Mouse (Mus musculus): ENCODE results near the gene Ltb4r2.

The Ltb4r2 gene

DNA sequence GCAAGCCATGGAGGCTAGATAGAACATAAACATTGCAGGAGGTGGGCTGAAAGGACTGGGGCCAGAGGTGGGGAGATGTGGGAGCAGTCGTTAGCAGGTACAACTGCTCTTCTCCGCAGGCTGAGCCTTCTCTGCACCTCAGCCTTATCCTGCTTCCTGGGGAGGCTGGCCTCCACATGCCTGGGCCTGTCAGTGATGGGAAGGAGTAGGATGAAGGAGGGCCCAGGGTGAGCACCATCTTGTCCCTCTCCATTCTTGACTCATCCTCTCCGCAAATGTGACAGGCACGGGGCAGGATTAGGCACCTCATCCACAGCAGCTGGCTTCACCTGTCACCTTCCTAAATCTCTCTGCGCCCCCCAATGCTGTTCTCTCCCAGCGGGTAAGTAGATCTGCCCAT lies at the start of gene Ltb4r2:
TSS of gene Ltb4r2 (plus strand) at position 266 of the 400 bp plus-strand sequence.
- DNase-seq (ENCODE audit: low read depth in 2 of 2, low spot score in 2 of 2), result no peak

DNA sequence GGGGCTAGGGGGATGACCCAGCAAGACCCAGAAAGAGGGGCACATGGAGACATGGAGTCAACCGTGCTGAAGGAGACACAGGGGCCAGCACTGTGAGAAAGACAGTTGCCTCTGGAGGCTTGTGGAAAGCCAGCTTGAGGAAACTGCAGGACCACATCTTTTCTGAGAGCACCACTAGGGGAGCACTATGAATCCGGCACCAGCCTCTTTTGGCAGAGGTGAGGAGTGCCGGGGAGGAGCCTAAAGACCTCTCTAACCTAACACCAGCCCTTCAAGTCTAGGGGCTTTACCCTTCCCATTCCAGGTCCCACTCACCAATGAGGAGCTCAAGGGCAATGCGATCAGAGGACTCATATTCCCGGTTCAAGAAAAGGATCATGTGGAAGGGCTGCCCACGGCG lies 49.4 kb upstream of the Ltb4r2 start:
- no peak for DNase-seq (ENCODE audit: low read depth in 2 of 2, low spot score in 2 of 2)

DNA sequence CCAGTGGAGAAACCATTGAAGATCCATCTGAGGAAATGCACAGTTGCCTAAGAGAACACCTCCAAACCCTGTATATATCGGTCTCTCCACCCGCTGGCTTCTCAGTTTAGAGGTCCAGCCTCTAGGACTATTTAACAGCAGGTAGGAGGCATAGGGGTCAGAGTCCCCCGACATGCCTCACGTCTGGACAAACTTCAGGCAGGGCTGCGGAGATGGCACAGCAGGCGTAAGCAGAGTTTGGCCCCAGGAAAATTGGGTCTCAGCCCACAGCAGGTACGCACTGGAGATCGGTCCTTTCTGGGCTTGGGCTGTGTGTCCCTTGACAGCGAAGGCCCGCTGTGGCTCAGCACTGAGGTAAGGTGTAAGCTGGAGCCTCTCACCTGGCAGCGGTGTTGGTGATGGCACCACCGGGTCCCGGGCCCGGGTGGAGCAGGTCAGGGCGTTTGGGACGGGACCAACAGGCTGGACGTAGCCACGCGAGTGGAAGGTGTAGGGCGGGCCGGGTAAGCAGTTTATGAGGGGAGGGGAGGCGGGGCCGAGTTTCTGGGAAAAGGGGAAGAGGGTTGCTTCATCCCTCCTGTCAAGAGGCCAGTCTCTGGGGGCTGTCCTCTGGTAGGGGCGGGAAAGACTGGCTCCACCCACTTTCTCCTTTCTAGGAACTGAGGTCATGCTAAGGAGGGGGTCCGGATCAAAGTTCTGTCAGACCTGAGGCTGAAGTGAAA lies 48.1 kb upstream of the Ltb4r2 start:
- no peak for DNase-seq (ENCODE audit: low read depth in 2 of 2, low spot score in 2 of 2)

DNA sequence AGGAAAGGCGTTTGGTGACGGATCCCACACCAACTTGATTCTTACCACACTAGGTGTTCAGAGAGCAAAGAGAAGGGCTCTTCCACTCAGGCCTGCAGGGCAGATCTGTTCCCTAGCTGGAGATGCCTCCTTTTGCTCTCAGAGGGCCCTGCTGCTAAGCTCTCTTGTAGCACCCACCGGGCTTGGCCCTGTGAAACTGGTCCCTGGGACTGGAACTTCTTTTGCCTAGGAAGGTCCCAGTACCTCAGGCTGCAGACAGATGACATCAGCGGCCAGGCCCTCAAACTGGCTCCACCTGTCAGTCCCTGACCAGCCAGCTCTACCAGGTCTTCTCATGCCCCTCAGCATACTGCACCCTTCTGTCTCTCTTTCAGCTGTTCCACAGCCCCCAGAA lies 47.5 kb upstream of the Ltb4r2 start, which contains the start of gene Tgm1:
TSS of gene Tgm1 (minus strand) at position 198 of the 394 bp plus-strand sequence.
- DNase-seq (ENCODE audit: low read depth in 2 of 2, low spot score in 2 of 2), result no peak

DNA sequence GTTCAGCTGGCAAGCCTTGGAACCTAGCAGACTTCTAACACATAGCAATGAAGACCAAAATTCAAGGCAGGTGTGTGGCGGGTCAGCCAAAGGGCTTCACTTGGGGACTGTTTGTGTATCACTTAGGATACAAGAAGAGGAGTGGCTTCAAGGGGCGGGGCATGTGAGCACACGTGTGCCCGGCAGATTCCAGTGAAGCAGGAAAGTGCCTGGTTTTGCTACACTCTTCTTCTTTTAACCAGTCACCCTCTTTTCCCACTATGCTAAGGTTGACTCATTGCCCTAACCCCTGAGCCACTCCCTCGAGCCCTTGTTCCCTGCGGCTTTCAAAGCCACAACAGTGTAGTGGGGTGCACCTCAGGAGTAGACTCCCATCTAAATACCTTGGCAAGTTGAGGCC lies 46.3 kb upstream of the Ltb4r2 start:
- no peak for DNase-seq (ENCODE audit: low read depth in 2 of 2, low spot score in 2 of 2)

DNA sequence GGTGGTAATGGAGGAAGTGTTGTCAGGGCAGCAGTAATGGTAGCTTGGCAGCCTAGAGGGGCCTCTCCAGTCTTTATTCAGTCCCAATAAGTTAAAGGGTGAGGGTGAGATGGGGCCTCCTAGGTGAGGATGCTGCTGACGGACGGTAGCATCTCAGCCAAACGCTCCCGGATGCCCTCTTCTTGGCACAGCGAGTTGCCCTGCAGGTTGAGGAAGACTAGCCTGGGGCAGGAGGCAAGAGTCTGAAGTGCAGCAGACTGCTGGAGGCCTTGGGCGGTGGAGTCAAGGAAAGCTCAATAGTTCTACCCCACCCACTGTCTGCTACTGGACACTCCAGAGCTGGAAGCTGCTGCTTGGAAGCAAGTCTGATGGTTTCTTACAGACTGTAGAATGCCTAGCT lies 45.0 kb upstream of the Ltb4r2 start:
- DNase-seq (ENCODE audit: low read depth in 2 of 2, low spot score in 2 of 2), result no peak

DNA sequence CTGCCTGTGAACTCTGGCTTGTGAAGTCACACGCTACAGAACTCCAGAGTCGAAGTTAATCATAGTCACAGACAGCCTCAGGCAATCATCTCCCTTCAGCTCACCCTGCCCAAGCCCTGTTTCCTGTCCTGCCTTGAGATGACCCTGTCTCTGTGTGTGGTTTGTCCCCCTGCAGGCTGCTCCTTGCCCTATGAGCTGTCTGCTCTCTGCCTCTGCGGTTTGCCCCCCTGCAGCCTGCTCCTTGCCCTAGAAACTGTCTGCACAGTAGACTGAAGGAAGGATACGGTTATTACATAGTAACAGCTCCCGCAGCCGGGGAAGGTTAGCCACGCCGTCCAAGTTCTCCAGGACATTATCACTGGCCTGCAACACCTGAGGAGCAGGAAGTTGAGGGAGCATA lies 44.3 kb upstream of the Ltb4r2 start:
- DNase-seq (ENCODE audit: low read depth in 2 of 2, low spot score in 2 of 2), result no peak

DNA sequence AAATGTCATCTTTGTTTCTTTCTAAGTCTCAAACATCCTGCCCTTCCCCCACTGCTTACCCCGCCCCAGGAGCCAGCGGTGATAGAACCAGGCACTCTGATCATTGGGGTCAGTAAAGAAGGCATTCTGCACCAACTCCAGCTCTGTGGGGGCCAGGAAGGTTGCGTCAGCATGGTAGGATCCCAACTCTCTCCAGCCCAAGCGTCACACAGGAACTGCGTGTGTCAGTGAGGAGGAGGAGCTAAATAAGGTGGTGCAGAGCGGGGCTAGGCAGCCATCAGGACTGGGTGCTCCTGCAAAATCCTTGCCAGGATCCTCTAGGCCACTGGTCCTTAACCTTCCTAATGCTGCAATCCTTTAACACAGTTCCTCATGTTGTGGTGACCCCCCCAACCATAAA lies 41.5 kb upstream of the Ltb4r2 start:
- DNase-seq (ENCODE audit: low read depth in 2 of 2, low spot score in 2 of 2), result no peak

DNA sequence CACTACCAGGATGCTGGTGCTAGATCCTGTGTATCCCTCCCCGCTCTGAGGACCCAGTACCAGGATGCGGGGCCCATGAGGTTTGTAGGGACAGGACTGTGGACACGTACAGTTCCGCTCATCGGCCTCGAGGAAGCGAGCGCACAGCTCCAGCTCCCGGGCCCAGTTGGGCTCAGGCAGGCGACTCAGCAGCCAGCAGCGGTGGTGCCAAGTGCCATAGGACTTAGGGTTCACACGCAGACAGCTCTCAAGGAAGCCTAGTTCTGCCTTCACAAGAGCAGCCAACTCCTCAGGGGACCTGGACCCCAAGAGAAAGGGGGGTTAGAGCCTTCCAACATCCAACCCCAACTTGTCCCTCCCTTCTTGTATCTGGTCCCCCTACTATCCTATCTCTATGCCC lies 40.6 kb upstream of the Ltb4r2 start:
- DNase-seq (ENCODE audit: low read depth in 2 of 2, low spot score in 2 of 2), result no peak

DNA sequence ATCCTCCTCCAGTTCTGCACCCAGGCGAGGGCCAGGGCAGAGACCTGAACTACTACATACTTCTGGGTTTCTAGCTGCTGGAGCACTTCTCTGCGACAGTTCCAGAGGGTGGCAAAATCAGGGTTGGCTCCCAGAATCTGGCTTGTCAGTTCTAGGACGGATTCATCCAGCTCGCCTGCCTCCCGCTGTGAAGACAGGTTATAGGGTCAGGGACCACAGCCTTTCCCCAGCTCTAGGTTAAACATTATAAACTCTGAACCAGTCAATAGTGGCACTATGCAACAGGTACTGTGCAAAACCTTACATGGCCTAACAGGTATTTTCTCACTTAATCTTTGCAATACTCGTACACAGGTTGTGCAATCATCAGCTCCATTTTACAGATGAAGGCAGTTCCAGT lies 40.2 kb upstream of the Ltb4r2 start:
- no peak for DNase-seq (ENCODE audit: low read depth in 2 of 2, low spot score in 2 of 2)

DNA sequence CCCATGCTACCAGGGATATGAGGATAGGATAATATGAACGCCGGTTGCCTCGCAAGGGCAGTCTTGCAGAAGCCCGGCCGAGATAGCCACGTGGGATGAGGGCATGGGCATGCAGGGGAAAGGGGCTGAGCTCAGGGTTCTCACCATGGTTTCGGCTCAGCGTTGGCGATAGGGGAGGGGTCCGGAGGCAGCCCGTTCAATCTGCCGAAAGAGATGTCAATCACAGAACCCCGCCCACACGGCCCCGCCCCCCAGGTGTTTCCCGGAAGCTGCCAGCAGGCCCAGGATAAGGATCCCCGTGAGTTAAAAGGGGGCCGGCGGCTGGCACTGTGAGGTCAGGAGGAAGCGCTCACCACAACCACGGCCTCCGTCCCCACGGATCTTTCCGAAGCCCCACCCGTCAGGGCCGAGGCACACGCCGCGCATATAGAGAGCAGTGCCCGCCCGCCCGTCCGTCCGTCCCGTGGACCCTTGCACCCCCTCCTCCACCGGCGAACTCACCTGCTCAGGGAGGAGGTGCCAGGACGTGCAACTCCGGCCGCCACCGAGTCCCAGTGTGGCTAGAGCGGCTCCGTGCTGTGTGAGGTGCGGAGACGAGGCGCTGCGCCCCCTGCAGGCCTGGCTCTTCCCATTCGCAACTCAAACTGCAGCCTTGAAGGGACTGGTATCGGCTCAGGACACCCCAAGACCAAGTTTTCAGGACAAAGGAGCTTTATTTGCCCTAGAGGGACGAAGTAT lies 39.4 kb upstream of the Ltb4r2 start, which contains the start of gene Rabggta:
TSS of gene Rabggta (minus strand) at position 564 of the 738 bp plus-strand sequence.
- peak; percentile 90 to 93 for DNase-seq (ENCODE audit: low read depth in 2 of 2, low spot score in 2 of 2)

DNA sequence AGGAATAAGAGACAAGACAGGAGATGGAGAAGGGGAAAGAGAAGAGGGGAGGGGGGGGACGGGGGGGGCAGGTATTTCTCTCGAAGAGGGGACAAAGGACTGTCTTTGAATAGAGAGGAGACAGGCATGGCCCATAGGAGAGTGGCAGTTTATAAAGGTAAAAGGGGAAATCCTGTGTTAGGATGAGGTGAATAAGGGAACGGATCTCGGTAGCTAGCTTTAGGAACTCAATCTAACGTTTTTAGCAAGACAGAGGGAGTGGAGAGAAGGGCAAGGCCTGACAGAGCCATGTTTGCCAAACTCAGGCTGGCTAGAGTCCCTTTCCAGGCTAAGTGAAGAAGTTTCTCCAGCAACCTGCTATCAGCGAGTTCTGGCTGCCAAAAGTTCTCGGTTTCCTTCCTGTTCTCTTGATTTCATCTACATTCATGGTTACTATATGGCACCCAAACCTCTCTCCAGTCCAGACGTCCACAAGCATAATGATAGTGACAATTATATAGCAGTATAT lies 38.7 kb upstream of the Ltb4r2 start:
- no peak for DNase-seq (ENCODE audit: low read depth in 2 of 2, low spot score in 2 of 2)

DNA sequence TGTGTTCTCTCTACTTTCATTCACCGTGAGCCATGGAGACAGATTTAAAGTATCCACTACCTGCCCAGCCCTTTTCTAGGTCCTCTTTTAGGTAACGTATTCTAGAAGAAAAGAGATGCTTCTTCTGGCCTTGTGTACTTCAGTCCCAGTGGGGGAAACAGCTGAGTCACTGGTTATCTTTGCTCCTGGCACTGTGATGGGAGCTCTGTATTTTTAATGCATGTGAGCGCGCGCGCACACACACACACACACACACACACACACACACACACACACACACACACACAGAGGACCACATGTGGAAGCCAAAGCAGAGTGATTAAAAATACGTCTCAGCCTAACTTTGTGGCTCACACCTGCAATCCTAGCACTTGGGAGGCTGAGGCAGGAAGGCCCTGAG lies 37.8 kb upstream of the Ltb4r2 start:
- DNase-seq (ENCODE audit: low read depth in 2 of 2, low spot score in 2 of 2), result no peak

DNA sequence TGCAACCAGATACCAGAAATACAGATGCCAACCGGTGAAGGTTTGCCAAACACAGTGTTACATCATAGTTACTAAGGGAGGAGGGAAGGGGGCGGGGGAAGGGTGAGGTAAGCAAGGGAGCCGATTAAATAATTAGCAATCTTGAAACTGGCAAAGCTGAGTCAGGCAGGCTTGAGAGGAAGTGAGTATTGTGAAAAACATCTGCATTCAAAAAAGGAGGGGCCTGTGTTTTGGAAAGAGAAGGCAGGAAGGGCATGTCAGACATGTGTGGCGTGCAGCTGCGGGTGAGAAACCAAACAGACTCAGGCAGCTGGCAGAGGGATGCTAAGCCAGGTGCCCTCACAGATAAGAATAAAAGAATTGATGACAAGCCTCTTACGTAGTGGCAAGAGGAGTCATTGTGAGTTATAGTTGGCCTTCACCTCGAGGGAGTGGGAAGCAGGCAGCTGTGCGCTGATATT lies 36.8 kb upstream of the Ltb4r2 start:
- DNase-seq (ENCODE audit: low read depth in 2 of 2, low spot score in 2 of 2), result peak; percentile 74 to 79

DNA sequence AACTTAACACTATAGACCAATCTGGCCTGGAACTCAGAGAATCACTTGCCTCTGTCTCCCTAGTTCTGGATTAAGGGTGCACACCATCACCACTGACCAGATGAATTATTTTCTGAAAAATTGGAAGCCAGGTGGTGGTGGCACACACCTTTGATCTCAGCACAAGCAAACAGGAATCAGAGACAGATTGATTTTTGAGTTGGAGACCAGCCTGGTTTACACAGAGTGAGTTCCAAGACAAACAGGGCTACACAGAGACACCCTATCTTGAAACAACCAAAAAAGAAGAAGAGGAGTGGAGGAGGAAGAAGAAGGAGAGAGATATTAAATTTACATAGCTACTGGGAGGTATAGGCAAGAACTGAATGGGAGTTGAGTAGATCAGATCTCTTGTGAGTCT lies 35.0 kb upstream of the Ltb4r2 start:
- DNase-seq (ENCODE audit: low read depth in 2 of 2, low spot score in 2 of 2), result no peak

DNA sequence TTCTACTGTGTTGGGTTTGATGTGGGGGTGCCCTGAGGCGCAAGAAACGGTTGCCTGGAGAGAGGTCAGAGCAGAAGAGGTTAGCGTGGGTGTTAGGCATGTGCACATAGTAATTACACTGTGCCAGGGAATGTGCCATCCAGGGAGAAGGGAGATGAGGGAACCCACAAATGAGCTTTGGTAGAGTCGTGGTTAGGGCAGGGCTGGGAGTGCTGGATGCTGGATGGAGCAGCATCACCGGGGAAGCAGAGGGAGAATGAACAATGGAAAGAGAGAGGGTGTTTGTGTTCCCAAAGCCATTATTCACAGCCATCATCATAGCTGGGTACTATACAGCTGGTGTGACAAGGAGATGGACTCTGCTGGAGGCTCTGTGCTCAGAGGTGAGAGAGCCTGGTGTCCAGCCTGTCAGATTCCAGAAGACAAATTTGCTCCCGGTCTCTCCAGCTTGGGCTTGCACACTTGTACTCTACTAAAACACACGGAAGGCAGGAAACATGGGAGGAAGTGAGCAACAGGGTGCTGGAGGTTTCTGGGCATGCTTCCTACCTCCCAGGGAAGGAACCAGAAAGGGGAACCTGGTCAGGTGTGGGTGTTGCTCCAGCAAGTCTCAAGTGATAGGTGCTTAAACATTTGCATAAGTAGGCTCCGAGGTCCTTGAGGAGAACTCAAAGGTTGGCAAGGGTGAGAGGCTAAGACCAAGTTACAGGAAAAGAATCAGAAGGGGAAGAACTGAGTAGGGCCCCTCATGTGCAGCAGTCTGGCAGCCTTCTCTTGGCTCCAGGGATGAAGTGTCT lies 33.1 kb upstream of the Ltb4r2 start:
- DNase-seq (ENCODE audit: low read depth in 2 of 2, low spot score in 2 of 2), result no peak

DNA sequence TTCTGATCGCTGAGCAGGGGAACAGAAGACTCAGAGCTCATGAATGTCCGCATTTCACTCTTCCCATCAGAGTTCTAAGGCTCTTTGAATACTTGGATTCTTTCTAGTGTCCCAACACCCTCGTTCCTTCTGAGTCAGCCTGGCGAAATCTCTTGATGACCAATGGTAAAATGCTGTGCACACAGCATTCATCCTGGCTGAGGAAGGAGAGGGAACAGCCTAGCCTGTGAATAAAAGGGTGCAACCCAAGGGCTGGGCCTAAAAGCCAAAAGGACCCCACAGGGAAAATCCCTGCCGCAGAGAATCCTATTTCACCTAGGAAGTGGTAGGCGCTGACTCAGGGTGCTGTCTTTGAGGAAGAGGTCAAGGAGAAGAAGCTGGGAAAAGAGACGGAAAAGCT lies 31.1 kb upstream of the Ltb4r2 start:
- no peak for DNase-seq (ENCODE audit: low read depth in 2 of 2, low spot score in 2 of 2)

DNA sequence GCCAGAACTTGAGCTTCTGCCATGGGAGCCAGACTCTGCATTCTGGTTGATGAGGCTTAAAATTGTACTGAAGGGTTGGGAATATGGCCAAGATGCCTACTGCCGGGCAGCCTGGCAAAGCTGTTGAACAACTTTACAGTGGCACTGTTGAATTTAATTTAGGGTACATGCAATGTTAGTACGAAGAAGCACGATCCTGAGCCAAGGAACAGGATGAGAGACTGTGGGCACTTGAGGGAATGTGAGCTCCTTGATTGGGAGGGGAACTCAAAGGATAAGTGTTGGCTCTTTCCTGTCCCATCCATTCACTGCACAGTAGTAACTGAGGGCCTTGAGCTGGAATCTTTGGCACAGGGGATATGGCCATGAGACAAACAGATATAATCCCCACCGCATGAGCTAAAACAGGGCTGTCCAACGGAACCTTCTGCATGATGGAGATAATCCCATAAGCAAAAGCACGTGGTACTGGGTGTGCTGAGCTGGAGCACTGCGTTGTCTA lies 30.6 kb upstream of the Ltb4r2 start:
- DNase-seq (ENCODE audit: low read depth in 2 of 2, low spot score in 2 of 2), result no peak

DNA sequence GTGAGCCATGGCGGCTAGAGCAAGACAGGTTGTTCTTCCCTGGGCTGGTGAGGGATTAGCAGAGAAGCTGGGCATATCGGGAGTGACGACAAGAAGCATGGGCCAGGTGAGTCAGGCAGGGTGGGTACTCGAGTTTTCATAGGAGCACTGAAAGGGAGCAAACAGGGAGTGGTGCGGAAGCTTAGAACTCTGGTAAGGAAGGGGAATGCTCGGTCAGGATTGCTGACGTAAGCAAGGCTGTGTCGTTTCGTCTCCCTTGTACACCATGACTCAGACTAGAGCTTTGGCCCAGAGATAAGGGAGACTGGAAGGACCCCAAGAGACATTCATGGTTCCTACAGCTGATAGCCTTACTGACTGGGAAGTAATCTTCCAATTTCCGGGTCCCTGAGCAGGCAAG lies 27.3 kb upstream of the Ltb4r2 start:
- no peak for DNase-seq (ENCODE audit: low read depth in 2 of 2, low spot score in 2 of 2)

DNA sequence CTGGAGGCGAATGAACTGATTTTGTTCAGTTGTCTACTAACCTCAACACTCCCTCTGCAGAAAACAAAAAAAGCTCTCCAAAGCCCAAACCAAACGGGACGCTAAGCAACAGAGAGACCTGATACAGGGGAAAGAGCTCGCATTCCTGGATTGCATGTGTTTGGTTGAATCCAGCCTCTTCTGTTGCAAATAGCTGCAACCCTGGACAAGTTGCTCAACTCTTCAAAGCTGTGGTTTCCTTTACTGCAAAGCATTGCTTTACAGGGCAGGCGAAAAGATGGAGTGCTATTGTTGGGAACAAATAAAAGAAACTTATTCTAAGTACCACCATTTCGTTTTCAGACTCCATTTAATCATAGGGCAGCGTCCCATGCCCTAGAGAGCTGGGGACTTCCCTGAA lies 26.4 kb upstream of the Ltb4r2 start:
- no peak for DNase-seq (ENCODE audit: low read depth in 2 of 2, low spot score in 2 of 2)

DNA sequence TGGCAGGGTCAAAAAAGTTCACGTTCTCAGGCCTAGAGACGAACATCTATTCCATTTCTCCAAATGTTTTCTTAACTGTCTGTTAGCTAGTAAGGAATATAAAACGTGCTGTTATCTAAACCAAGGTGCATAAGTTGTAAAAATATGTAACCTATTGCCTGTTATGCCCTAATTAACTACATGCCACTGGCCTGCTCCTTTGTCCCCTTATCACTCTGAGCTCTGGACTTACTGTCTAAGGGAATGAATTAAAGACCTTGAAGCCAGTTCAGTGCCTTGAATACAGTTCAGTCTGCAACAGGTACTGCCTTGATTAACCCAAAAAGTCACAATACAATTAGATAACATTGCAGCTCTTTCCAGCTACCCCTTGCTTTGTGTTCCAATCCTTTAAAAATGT lies 25.9 kb upstream of the Ltb4r2 start:
- no peak for DNase-seq (ENCODE audit: low read depth in 2 of 2, low spot score in 2 of 2)

All from CD8-positive naive resting alpha-beta T cell, adult 2 months (primary cell).